Mouse (Mus musculus) right cerebral cortex, postnatal 14 days (tissue): ENCODE measurements around the gene Kalrn.

ENCODE experiments used
- DNase-seq: peaks from one replicate; pipeline ENCODE4 v3.0.0; 2022

Gene Kalrn

GRCm38 (mm10) chr16:34573151-34573802, at the start of gene Kalrn:
TSS of gene Kalrn (minus strand) at chr16:34573532.
- DNase-seq = peak; percentile 89

- no peak for DNase-seq
Observed at GRCm38 (mm10) chr16:34614021-34614420, 40.7 kb upstream of the Kalrn start.

GRCm38 (mm10) chr16:34610137-34610536, 36.8 kb upstream of the Kalrn start:
- no peak for DNase-seq

- DNase-seq = no peak
Observed at GRCm38 (mm10) chr16:34605679-34606078, 32.3 kb upstream of the Kalrn start.

GRCm38 (mm10) chr16:34603854-34604253, 30.5 kb upstream of the Kalrn start:
- no peak for DNase-seq

GRCm38 (mm10) chr16:34603076-34603475, 29.7 kb upstream of the Kalrn start:
- no peak for DNase-seq

GRCm38 (mm10) chr16:34601954-34602353, 28.6 kb upstream of the Kalrn start:
- no peak for DNase-seq

- no peak for DNase-seq
Observed at GRCm38 (mm10) chr16:34595294-34595693, 22.0 kb upstream of the Kalrn start.

GRCm38 (mm10) chr16:34594597-34595262, 21.4 kb upstream of the Kalrn start:
- DNase-seq = no peak

GRCm38 (mm10) chr16:34592696-34593095, 19.4 kb upstream of the Kalrn start:
- DNase-seq = no peak

- DNase-seq = no peak
Observed at GRCm38 (mm10) chr16:34591934-34592333, 18.6 kb upstream of the Kalrn start.

GRCm38 (mm10) chr16:34579671-34580326, 6.5 kb upstream of the Kalrn start:
- no peak for DNase-seq

GRCm38 (mm10) chr16:34573856-34574491, 642 bp upstream of the Kalrn start:
- DNase-seq = peak; percentile 43

- DNase-seq = peak; percentile 59
Observed at GRCm38 (mm10) chr16:34572406-34573150, 754 bp downstream of the Kalrn start.

GRCm38 (mm10) chr16:34571931-34572405, 1.4 kb downstream of the Kalrn start:
- no peak for DNase-seq

- no peak for DNase-seq
Observed at GRCm38 (mm10) chr16:34569897-34570296, 3.4 kb downstream of the Kalrn start.

- no peak for DNase-seq
Observed at GRCm38 (mm10) chr16:34568831-34569230, 4.5 kb downstream of the Kalrn start.

- peak; percentile 33 for DNase-seq
Observed at GRCm38 (mm10) chr16:34563593-34564280, 9.6 kb downstream of the Kalrn start.

- DNase-seq = no peak
Observed at GRCm38 (mm10) chr16:34561734-34562135, 11.6 kb downstream of the Kalrn start.

GRCm38 (mm10) chr16:34560814-34561213, 12.5 kb downstream of the Kalrn start:
- DNase-seq = no peak

GRCm38 (mm10) chr16:34560411-34560810, 12.9 kb downstream of the Kalrn start:
- DNase-seq = no peak

GRCm38 (mm10) chr16:34557891-34558290, 15.4 kb downstream of the Kalrn start:
- DNase-seq = no peak
